Mouse (Mus musculus): ENCODE measurements around the gene Clcf1. TPM values are rescaled to one million over a fixed set of nuclear protein-coding genes. Genes with fewer than 3 reads are reported as not detected.

Clcf1 gene
- polyA plus RNA-seq, 1 experiment from 2014 or later: 0.39 TPM

- H3K27ac ChIP-seq (replicated peaks): 0 out of 2 replicates have a peak overlapping the region, but pooled peaks have one; percentile 5
- H3K4me2 ChIP-seq (replicated peaks): no peak overlapping the region
- no peaks in the 10 kb centered on the region for H3K9me3 ChIP-seq
- H3K36me3 ChIP-seq: peaks cover 44% of the 10 kb centered on the region
- no peak overlapping the region for H3K4me3 ChIP-seq
- no peaks in the 10 kb centered on the region for H3K27me3 ChIP-seq
- H3K4me1 ChIP-seq: peaks cover 49% of the 10 kb centered on the region
- ATAC-seq (replicated peaks): no peak
- 82% methylated on average over 2 of the region's 2 CpGs for WGBS
- H3K9ac ChIP-seq (replicated peaks): no peak overlapping the region
These were observed 18.0 kb upstream of the Clcf1 start for GRCm38 (mm10) chr19:4196048-4196447.

GRCm38 (mm10) chr19:4196548-4196947 lies 17.5 kb upstream of the Clcf1 start:
- H3K9me3 ChIP-seq: no peaks in the 10 kb centered on the region
- H3K36me3 ChIP-seq: peaks cover 44% of the 10 kb centered on the region
- no peak overlapping the region for H3K9ac ChIP-seq (replicated peaks)
- no peak overlapping the region for H3K4me3 ChIP-seq
- ATAC-seq (replicated peaks): no peak
- H3K27me3 ChIP-seq: no peaks in the 10 kb centered on the region
- H3K27ac ChIP-seq (replicated peaks): no peak overlapping the region
- 50% methylated on average over 5 of the region's 5 CpGs for WGBS
- no peak overlapping the region for H3K4me2 ChIP-seq (replicated peaks)
- H3K4me1 ChIP-seq: peaks cover 48% of the 10 kb centered on the region

DNA sequence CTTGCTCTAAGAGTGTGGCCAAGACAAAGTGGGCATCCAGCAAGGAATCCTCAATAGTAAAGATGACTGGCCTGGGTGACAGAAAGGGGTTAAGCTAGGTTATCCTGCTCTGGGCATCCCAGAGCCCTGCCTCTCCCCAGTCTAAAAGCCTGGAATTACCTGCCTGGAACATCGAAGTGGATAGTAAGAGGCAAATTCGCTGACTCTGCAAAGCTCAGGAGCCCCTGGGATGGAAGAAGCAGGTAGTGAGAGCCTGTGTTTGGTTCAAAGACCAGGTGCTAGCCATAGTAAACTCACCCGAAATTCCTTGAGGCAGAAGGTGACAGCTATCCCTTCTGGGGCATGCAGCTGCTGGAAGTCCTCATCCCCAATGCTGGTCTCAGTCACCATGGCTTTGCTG lies 16.9 kb upstream of the Clcf1 start:
- no peaks in the 10 kb centered on the region for H3K27me3 ChIP-seq
- no peak overlapping the region for H3K27ac ChIP-seq (replicated peaks)
- no peak overlapping the region for H3K4me3 ChIP-seq
- peaks cover 44% of the 10 kb centered on the region for H3K36me3 ChIP-seq
- H3K9me3 ChIP-seq: no peaks in the 10 kb centered on the region
- H3K4me2 ChIP-seq (replicated peaks): no peak overlapping the region
- WGBS: 65% methylated on average over 3 of the region's 3 CpGs
- H3K4me1 ChIP-seq: peaks cover 53% of the 10 kb centered on the region
- no peak overlapping the region for H3K9ac ChIP-seq (replicated peaks)
- ATAC-seq (replicated peaks): no peak

DNA sequence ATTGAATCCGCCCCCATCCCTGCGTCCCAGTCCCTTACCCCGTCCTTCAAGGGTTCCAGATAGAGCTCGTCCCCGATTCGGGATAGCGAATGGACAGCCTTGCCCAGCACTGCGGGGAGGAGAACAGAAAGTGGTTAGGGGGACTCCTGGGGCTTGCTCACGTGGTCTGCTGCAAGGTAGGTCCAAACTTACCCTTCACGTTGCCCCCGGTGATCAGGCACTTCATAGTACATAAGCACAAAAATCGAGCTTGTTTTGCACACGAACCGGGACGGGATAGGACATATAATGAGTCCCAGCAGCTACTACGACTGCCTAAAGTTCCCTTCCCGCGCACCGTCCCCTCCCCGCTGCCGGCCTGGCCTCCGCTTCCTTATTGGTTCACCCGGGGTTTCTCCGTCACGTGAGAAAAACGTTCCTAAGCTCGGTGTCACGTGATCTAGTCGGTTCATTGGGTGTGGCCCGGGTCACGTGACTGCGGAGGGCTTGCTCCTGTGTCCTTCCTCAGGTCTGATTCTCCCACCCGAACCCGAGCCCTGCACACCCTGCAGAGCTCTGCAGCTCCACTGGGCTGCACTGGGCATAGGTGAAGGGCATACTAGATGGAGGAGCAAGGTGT lies 12.6 kb upstream of the Clcf1 start, which contains the start of gene Rad9a:
TSS of gene Rad9a (minus strand) at position 372 of the 619 bp plus-strand sequence.
- peak; percentile 85 for ATAC-seq (replicated peaks)
- Histone ChIP-seq H3K4me2 (replicated peaks) (peak within 1 kb of the TSS; percentile 97), H3K9ac (replicated peaks) (peak within 1 kb of the TSS; percentile 73), H3K27me3 (no peaks in the 10 kb centered on the region; the same call in 1 of the 2 replicates), H3K9me3 (no peaks in the 10 kb centered on the region), H3K27ac (replicated peaks) (peak within 1 kb of the TSS; percentile 59; the same call in 1 of the 2 replicates), H3K36me3 (peaks cover 11% of the 10 kb centered on the region; the same call in 1 of the 2 replicates), H3K4me3 (peak within 1 kb of the TSS; percentile 60), H3K4me1 (peaks cover 21% of the 10 kb centered on the region)
- under 1% methylated on average over 34 of the region's 34 CpGs for WGBS

- Histone ChIP-seq H3K4me2 (replicated peaks) (peak overlapping the region; percentile 97), H3K36me3 (peaks cover 4% of the 10 kb centered on the region; the same call in 1 of the 2 replicates), H3K9me3 (no peaks in the 10 kb centered on the region), H3K9ac (replicated peaks) (peak overlapping the region; percentile 73), H3K27ac (replicated peaks) (no peak overlapping the region), H3K4me3 (peak overlapping the region; percentile 60), H3K27me3 (no peaks in the 10 kb centered on the region; the same call in 1 of the 2 replicates), H3K4me1 (peaks cover 21% of the 10 kb centered on the region)
- WGBS: 27% methylated on average over 7 of the region's 7 CpGs
- no peak for ATAC-seq (replicated peaks)
These were observed 11.9 kb upstream of the Clcf1 start for GRCm38 (mm10) chr19:4202149-4202548.

DNA sequence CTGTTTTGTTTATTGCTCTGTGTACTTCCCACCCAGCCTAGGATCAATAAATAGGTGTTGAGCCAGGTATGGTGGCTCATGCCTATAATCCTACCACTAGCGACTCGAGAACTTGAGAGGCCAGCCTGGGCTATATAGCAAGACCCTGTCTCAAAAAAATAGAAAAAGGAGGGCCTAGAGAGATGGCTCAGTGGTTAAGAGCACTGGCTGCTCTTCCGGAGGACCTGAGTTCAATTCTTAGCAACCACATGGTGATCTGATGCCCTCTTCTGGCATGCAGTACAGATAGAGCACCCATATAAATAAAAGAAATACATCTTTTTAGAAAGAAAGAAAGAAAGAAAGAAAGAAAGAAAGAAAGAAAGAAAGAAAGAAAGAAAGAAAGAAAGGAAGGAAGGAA lies 10.9 kb upstream of the Clcf1 start:
- peaks cover 21% of the 10 kb centered on the region for H3K4me1 ChIP-seq
- H3K36me3 ChIP-seq: 0 out of 2 replicates have a peak, but pooled peaks cover 3% of the 10 kb centered on the region
- ATAC-seq (replicated peaks): no peak
- no peaks in the 10 kb centered on the region for H3K9me3 ChIP-seq
- no peak overlapping the region for H3K27ac ChIP-seq (replicated peaks)
- H3K27me3 ChIP-seq: no peaks in the 10 kb centered on the region; the same call in 1 of the 2 replicates
- H3K9ac ChIP-seq (replicated peaks): no peak overlapping the region
- 68% methylated on average over 3 of the region's 3 CpGs for WGBS
- H3K4me3 ChIP-seq: no peak overlapping the region
- no peak overlapping the region for H3K4me2 ChIP-seq (replicated peaks)

GRCm38 (mm10) chr19:4203604-4204326 lies 10.3 kb upstream of the Clcf1 start:
- no peak overlapping the region for H3K4me3 ChIP-seq
- 62% methylated on average over 13 of the region's 13 CpGs for WGBS
- H3K9me3 ChIP-seq: no peaks in the 10 kb centered on the region
- no peaks in the 10 kb centered on the region; the same call in 1 of the 2 replicates for H3K27me3 ChIP-seq
- H3K27ac ChIP-seq (replicated peaks): no peak overlapping the region
- peaks cover 21% of the 10 kb centered on the region for H3K4me1 ChIP-seq
- H3K9ac ChIP-seq (replicated peaks): no peak overlapping the region
- H3K36me3 ChIP-seq: 0 out of 2 replicates have a peak, but pooled peaks cover 3% of the 10 kb centered on the region
- no peak for ATAC-seq (replicated peaks)
- no peak overlapping the region for H3K4me2 ChIP-seq (replicated peaks)

DNA sequence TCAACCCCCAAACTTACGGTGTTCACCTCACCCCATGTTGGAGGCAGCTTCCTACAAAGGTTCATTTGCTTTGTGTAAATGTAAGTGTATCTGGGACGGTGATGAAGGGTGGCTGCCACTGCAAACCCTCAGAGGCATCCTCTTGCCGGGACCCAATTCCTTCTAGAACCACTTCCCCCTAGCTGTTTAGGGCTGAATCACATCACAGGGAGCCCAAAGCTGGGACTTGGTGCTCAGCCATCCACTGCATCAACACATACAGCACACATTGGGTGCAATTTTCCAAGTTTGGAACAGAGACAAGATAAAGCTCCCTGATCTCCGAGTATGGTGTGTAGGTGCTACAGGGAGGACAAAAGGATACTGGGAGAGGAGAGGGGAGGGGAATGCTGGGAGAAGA lies 9.1 kb upstream of the Clcf1 start:
- Histone ChIP-seq H3K27ac (replicated peaks) (no peak overlapping the region), H3K9me3 (no peaks in the 10 kb centered on the region), H3K4me1 (peaks cover 21% of the 10 kb centered on the region), H3K4me3 (no peak overlapping the region), H3K4me2 (replicated peaks) (no peak overlapping the region), H3K27me3 (no peaks in the 10 kb centered on the region; the same call in 1 of the 2 replicates), H3K36me3 (no peaks in the 10 kb centered on the region), H3K9ac (replicated peaks) (no peak overlapping the region)
- WGBS: 68% methylated on average over 3 of the region's 4 CpGs
- ATAC-seq (replicated peaks): no peak

DNA sequence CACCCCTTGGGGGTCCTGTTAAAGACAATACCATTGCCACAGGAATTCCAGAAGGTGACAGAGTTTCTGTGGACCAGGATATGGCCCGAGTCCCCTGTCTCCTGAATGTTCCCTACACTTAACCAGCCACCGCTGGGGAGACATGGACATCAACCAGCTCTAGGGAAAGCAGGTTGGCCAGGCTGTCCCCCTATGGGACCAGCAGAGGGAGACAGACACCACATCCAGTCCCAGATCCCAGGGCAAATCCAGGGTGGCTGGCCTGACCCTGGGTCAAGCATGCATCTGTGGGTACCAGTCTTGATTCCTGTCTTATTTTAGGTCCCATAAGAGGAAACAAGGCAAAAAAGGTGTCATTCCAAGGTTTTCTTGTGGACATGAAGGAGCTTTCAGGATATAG lies 7.1 kb upstream of the Clcf1 start:
- no peak overlapping the region for H3K9ac ChIP-seq (replicated peaks)
- H3K4me3 ChIP-seq: no peak overlapping the region
- no peaks in the 10 kb centered on the region for H3K36me3 ChIP-seq
- H3K27me3 ChIP-seq: peaks cover 8% of the 10 kb centered on the region
- 2% methylated on average over 2 of the region's 2 CpGs for WGBS
- H3K4me2 ChIP-seq (replicated peaks): no peak overlapping the region
- no peaks in the 10 kb centered on the region for H3K9me3 ChIP-seq
- H3K27ac ChIP-seq (replicated peaks): no peak overlapping the region
- H3K4me1 ChIP-seq: peaks cover 5% of the 10 kb centered on the region
- ATAC-seq (replicated peaks): peak; percentile 32; the same call in 1 of the 2 replicates

DNA sequence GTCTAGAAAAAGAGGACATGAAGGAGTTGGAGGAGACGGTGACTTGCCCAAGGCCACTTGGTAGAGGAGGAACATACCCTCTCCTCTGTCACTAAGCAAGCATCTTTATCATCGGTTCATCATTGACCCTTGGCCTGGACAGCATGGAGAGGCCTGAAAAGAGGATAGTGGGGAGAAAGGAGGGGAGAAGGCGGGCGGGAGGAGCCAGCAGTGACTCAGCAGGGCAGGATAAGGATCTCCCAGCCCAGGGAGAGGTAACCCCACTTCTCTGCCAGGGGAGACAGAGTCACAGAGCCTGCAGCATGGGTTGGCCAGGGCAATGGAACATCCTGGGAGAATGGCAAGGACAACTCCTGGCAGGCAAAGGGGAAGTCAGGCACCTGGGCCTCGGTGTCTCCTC lies 5.5 kb upstream of the Clcf1 start:
- Histone ChIP-seq H3K9ac (replicated peaks) (no peak overlapping the region), H3K4me1 (peaks cover 5% of the 10 kb centered on the region), H3K9me3 (no peaks in the 10 kb centered on the region), H3K4me3 (no peak overlapping the region), H3K27ac (replicated peaks) (no peak overlapping the region), H3K36me3 (no peaks in the 10 kb centered on the region), H3K4me2 (replicated peaks) (no peak overlapping the region), H3K27me3 (peaks cover 18% of the 10 kb centered on the region)
- WGBS: 71% methylated on average over 5 of the region's 5 CpGs
- no peak for ATAC-seq (replicated peaks)

- no peak for ATAC-seq (replicated peaks)
- 23% methylated on average over 4 of the region's 4 CpGs for WGBS
These were observed 2.0 kb upstream of the Clcf1 start for GRCm38 (mm10) chr19:4211891-4212588.

DNA sequence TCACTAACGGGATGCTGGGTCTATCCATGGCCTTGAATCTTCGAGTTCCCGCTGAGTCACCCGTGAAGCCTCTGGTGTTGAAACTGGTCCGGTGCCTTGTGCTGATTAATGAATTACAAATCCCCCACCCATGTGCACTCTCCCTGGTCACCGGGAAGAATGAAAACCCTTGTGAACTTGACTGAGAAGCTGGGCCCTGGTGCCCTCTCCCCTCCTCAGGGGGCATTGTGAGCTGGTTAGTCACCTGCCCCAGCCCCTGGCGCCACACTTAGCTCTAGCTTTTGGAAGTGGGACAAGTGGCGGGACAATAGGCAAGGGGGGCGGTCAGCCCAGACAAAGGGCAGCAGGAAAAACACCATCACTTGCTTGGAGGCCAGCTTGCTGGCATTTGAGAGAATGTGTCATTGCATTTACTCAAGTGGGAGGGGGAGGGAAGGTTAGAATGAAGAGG lies 489 bp upstream of the Clcf1 start:
- H3K9me3 ChIP-seq: no peaks in the 10 kb centered on the region
- H3K27me3 ChIP-seq: peaks cover 54% of the 10 kb centered on the region
- WGBS: 6% methylated on average over 9 of the region's 9 CpGs
- ATAC-seq (replicated peaks): no peak
- H3K27ac ChIP-seq (replicated peaks): no peak overlapping the region
- peak overlapping the region; percentile 52; the same call in 1 of the 2 replicates for H3K4me3 ChIP-seq
- H3K36me3 ChIP-seq: no peaks in the 10 kb centered on the region
- H3K4me2 ChIP-seq (replicated peaks): no peak overlapping the region; the same call in 1 of the 2 replicates
- H3K4me1 ChIP-seq: peaks cover 32% of the 10 kb centered on the region
- H3K9ac ChIP-seq (replicated peaks): no peak overlapping the region

More at GRCm38 (mm10) chr19:4211891-4212588, 2.0 kb upstream of the Clcf1 start:
- no peaks in the 10 kb centered on the region for H3K9me3 ChIP-seq
- no peak overlapping the region for H3K9ac ChIP-seq (replicated peaks)
- peaks cover 49% of the 10 kb centered on the region for H3K27me3 ChIP-seq
- H3K4me3 ChIP-seq: no peak overlapping the region
- H3K36me3 ChIP-seq: no peaks in the 10 kb centered on the region
- H3K27ac ChIP-seq (replicated peaks): no peak overlapping the region
- peaks cover 30% of the 10 kb centered on the region for H3K4me1 ChIP-seq
- H3K4me2 ChIP-seq (replicated peaks): no peak overlapping the region

Data from forebrain, embryonic 15.5 days (tissue).